Mouse (Mus musculus): ENCODE results near the gene Kif4. TPM values are rescaled to one million over a fixed set of nuclear protein-coding genes. Genes with fewer than 3 reads are reported as not detected.
A peak's percentile ranks its signal among the peaks of the same experiment; 100 is the strongest.

Kif4 gene
- 39.7 and 40.7 TPM in 2 replicates for polyA plus RNA-seq (2014; fragmentation: Nextera tagmentation; extraction: Ambion mirVana)

- Histone ChIP-seq H3K36me3 (ENCODE audit: control insufficient read depth, insufficient read depth, low read length) (no peaks in the 10 kb centered on the region), H3K9ac (ENCODE audit: low read depth, low read length) (peak within 1 kb of the TSS; percentile 69), H3K27ac (ENCODE audit: low read depth, low read length) (peak within 1 kb of the TSS; percentile 47), H3K4me1 (replicated peaks; ENCODE audit: control insufficient read depth, insufficient read depth, low read length) (no peaks in the 10 kb centered on the region), H3K4me3 (ENCODE audit: low read depth, low read length) (peak within 1 kb of the TSS; percentile 60), H3K27me3 (ENCODE audit: control insufficient read depth, insufficient read depth, low read length) (no peaks in the 10 kb centered on the region), H3K4me2 (replicated peaks; ENCODE audit: low read depth, low read length) (peak within 1 kb of the TSS; percentile 64), H3K9me3 (ENCODE audit: control insufficient read depth, low read length) (no peaks in the 10 kb centered on the region)
- WGBS: 25% methylated on average over 3 of the region's 3 CpGs
- ATAC-seq (ENCODE audit: low FRiP score): no peak
- no peak for DNase-seq (ENCODE audit: low spot score)
Observed at GRCm38 (mm10) chrX:100625546-100625801, at the start of gene Kif4. Gene Kif4 (plus strand): TSS chrX:100625737.

- Histone ChIP-seq H3K9ac (ENCODE audit: low read depth, low read length) (no peak within 1 kb of the TSS), H3K4me3 (ENCODE audit: low read depth, low read length) (no peak within 1 kb of the TSS), H3K4me2 (replicated peaks; ENCODE audit: low read depth, low read length) (no peak within 1 kb of the TSS), H3K4me1 (replicated peaks; ENCODE audit: control insufficient read depth, insufficient read depth, low read length) (no peaks in the 10 kb centered on the region), H3K36me3 (ENCODE audit: control insufficient read depth, insufficient read depth, low read length) (no peaks in the 10 kb centered on the region), H3K27ac (ENCODE audit: low read depth, low read length) (no peak within 1 kb of the TSS), H3K9me3 (ENCODE audit: control insufficient read depth, low read length) (no peaks in the 10 kb centered on the region), H3K27me3 (ENCODE audit: control insufficient read depth, insufficient read depth, low read length) (peaks cover 3% of the 10 kb centered on the region; the same call in 1 of the 2 replicates)
- no peak for DNase-seq (ENCODE audit: low spot score)
- WGBS: 70% methylated on average over 4 of the region's 4 CpGs
- no peak for ATAC-seq (ENCODE audit: low FRiP score)
Observed at GRCm38 (mm10) chrX:100594791-100595190, 30.7 kb upstream of the Kif4 start, which contains the start of gene P2ry4. Gene P2ry4 (minus strand): TSS chrX:100594869.

- Histone ChIP-seq H3K4me3 (ENCODE audit: low read depth, low read length) (no peak overlapping the region), H3K9ac (ENCODE audit: low read depth, low read length) (no peak overlapping the region), H3K4me1 (replicated peaks; ENCODE audit: control insufficient read depth, insufficient read depth, low read length) (no peaks in the 10 kb centered on the region), H3K27me3 (ENCODE audit: control insufficient read depth, insufficient read depth, low read length) (peaks cover 2% of the 10 kb centered on the region; the same call in 1 of the 2 replicates), H3K4me2 (replicated peaks; ENCODE audit: low read depth, low read length) (no peak overlapping the region), H3K36me3 (ENCODE audit: control insufficient read depth, insufficient read depth, low read length) (no peaks in the 10 kb centered on the region), H3K27ac (ENCODE audit: low read depth, low read length) (no peak overlapping the region), H3K9me3 (ENCODE audit: control insufficient read depth, low read length) (no peaks in the 10 kb centered on the region)
- DNase-seq (ENCODE audit: low spot score) (peak; percentile 35), ATAC-seq (ENCODE audit: low FRiP score) (no peak)
- 29% methylated on average over 5 of the region's 5 CpGs for WGBS
Observed at GRCm38 (mm10) chrX:100597439-100597838, 28.1 kb upstream of the Kif4 start.

- ATAC-seq (ENCODE audit: low FRiP score): no peak
- H3K4me3 ChIP-seq (ENCODE audit: low read depth, low read length): no peak overlapping the region
- DNase-seq (ENCODE audit: low spot score): no peak
- H3K27ac ChIP-seq (ENCODE audit: low read depth, low read length): no peak overlapping the region
- H3K27me3 ChIP-seq (ENCODE audit: control insufficient read depth, insufficient read depth, low read length): no peaks in the 10 kb centered on the region
- 66% methylated on average over 4 of the region's 4 CpGs for WGBS
- H3K4me2 ChIP-seq (replicated peaks; ENCODE audit: low read depth, low read length): no peak overlapping the region
- no peaks in the 10 kb centered on the region for H3K9me3 ChIP-seq (ENCODE audit: control insufficient read depth, low read length)
- no peaks in the 10 kb centered on the region for H3K4me1 ChIP-seq (replicated peaks; ENCODE audit: control insufficient read depth, insufficient read depth, low read length)
- H3K9ac ChIP-seq (ENCODE audit: low read depth, low read length): no peak overlapping the region
- H3K36me3 ChIP-seq (ENCODE audit: control insufficient read depth, insufficient read depth, low read length): no peaks in the 10 kb centered on the region
Observed at GRCm38 (mm10) chrX:100599755-100600154, 25.8 kb upstream of the Kif4 start.

- WGBS: 100% methylated on average over 1 of the region's 1 CpGs
Observed at GRCm38 (mm10) chrX:100605314-100605713, 20.2 kb upstream of the Kif4 start, which contains the start of gene Arr3. Gene Arr3 (plus strand): TSS chrX:100605497.

GRCm38 (mm10) chrX:100618488-100618887 is 7.0 kb upstream of the Kif4 start:
- Histone ChIP-seq H3K27me3 (ENCODE audit: control insufficient read depth, insufficient read depth, low read length) (peaks cover 3% of the 10 kb centered on the region; the same call in 1 of the 2 replicates), H3K9ac (ENCODE audit: low read depth, low read length) (no peak overlapping the region), H3K4me2 (replicated peaks; ENCODE audit: low read depth, low read length) (no peak overlapping the region), H3K4me3 (ENCODE audit: low read depth, low read length) (no peak overlapping the region), H3K36me3 (ENCODE audit: control insufficient read depth, insufficient read depth, low read length) (no peaks in the 10 kb centered on the region), H3K9me3 (ENCODE audit: control insufficient read depth, low read length) (no peaks in the 10 kb centered on the region), H3K4me1 (replicated peaks; ENCODE audit: control insufficient read depth, insufficient read depth, low read length) (no peaks in the 10 kb centered on the region), H3K27ac (ENCODE audit: low read depth, low read length) (no peak overlapping the region)
- 63% methylated on average over 3 of the region's 3 CpGs for WGBS
- no peak for DNase-seq (ENCODE audit: low spot score)
- no peak for ATAC-seq (ENCODE audit: low FRiP score)

More at GRCm38 (mm10) chrX:100605314-100605713, 20.2 kb upstream of the Kif4 start, which contains the start of gene Arr3:
- H3K4me1 ChIP-seq (replicated peaks; ENCODE audit: control insufficient read depth, insufficient read depth, low read length): no peaks in the 10 kb centered on the region
- H3K4me3 ChIP-seq (ENCODE audit: low read depth, low read length): no peak within 1 kb of the TSS
- H3K9ac ChIP-seq (ENCODE audit: low read depth, low read length): no peak within 1 kb of the TSS
- H3K9me3 ChIP-seq (ENCODE audit: control insufficient read depth, low read length): no peaks in the 10 kb centered on the region
- no peaks in the 10 kb centered on the region for H3K27me3 ChIP-seq (ENCODE audit: control insufficient read depth, insufficient read depth, low read length)
- no peak for DNase-seq (ENCODE audit: low spot score)
- H3K27ac ChIP-seq (ENCODE audit: low read depth, low read length): no peak within 1 kb of the TSS
- no peaks in the 10 kb centered on the region for H3K36me3 ChIP-seq (ENCODE audit: control insufficient read depth, insufficient read depth, low read length)
- ATAC-seq (ENCODE audit: low FRiP score): no peak
- H3K4me2 ChIP-seq (replicated peaks; ENCODE audit: low read depth, low read length): no peak within 1 kb of the TSS

- no peak overlapping the region for H3K4me2 ChIP-seq (replicated peaks; ENCODE audit: low read depth, low read length)
- H3K27me3 ChIP-seq (ENCODE audit: control insufficient read depth, insufficient read depth, low read length): peaks cover 3% of the 10 kb centered on the region; the same call in 1 of the 2 replicates
- DNase-seq (ENCODE audit: low spot score) (no peak), ATAC-seq (ENCODE audit: low FRiP score) (no peak)
- H3K27ac ChIP-seq (ENCODE audit: low read depth, low read length): no peak overlapping the region
- H3K4me3 ChIP-seq (ENCODE audit: low read depth, low read length): no peak overlapping the region
- H3K4me1 ChIP-seq (replicated peaks; ENCODE audit: control insufficient read depth, insufficient read depth, low read length): no peaks in the 10 kb centered on the region
- no peaks in the 10 kb centered on the region for H3K36me3 ChIP-seq (ENCODE audit: control insufficient read depth, insufficient read depth, low read length)
- 77% methylated on average over 2 of the region's 2 CpGs for WGBS
- H3K9me3 ChIP-seq (ENCODE audit: control insufficient read depth, low read length): no peaks in the 10 kb centered on the region
- no peak overlapping the region for H3K9ac ChIP-seq (ENCODE audit: low read depth, low read length)
Observed at GRCm38 (mm10) chrX:100621366-100621765, 4.2 kb upstream of the Kif4 start.

GRCm38 (mm10) chrX:100624242-100624641 is 1.3 kb upstream of the Kif4 start:
- H3K27ac ChIP-seq (ENCODE audit: low read depth, low read length): no peak overlapping the region
- H3K4me1 ChIP-seq (replicated peaks; ENCODE audit: control insufficient read depth, insufficient read depth, low read length): no peaks in the 10 kb centered on the region
- no peak for ATAC-seq (ENCODE audit: low FRiP score)
- no peak for DNase-seq (ENCODE audit: low spot score)
- WGBS: 93% methylated on average over 4 of the region's 4 CpGs
- no peaks in the 10 kb centered on the region for H3K9me3 ChIP-seq (ENCODE audit: control insufficient read depth, low read length)
- no peak overlapping the region for H3K4me2 ChIP-seq (replicated peaks; ENCODE audit: low read depth, low read length)
- no peaks in the 10 kb centered on the region for H3K36me3 ChIP-seq (ENCODE audit: control insufficient read depth, insufficient read depth, low read length)
- H3K27me3 ChIP-seq (ENCODE audit: control insufficient read depth, insufficient read depth, low read length): no peaks in the 10 kb centered on the region
- no peak overlapping the region for H3K9ac ChIP-seq (ENCODE audit: low read depth, low read length)
- no peak overlapping the region for H3K4me3 ChIP-seq (ENCODE audit: low read depth, low read length)

GRCm38 (mm10) chrX:100625146-100625545 is 391 bp upstream of the Kif4 start:
- Histone ChIP-seq H3K9ac (ENCODE audit: low read depth, low read length) (peak overlapping the region; percentile 57; the same call in 1 of the 2 replicates), H3K27me3 (ENCODE audit: control insufficient read depth, insufficient read depth, low read length) (no peaks in the 10 kb centered on the region), H3K9me3 (ENCODE audit: control insufficient read depth, low read length) (no peaks in the 10 kb centered on the region), H3K4me3 (ENCODE audit: low read depth, low read length) (peak overlapping the region; percentile 60), H3K27ac (ENCODE audit: low read depth, low read length) (no peak overlapping the region), H3K36me3 (ENCODE audit: control insufficient read depth, insufficient read depth, low read length) (no peaks in the 10 kb centered on the region), H3K4me1 (replicated peaks; ENCODE audit: control insufficient read depth, insufficient read depth, low read length) (no peaks in the 10 kb centered on the region), H3K4me2 (replicated peaks; ENCODE audit: low read depth, low read length) (peak overlapping the region; percentile 45)
- peak; percentile 13; the same call in 1 of the 2 replicates for ATAC-seq (ENCODE audit: low FRiP score)
- 43% methylated on average over 7 of the region's 7 CpGs for WGBS
- DNase-seq (ENCODE audit: low spot score): no peak

Data from hindbrain, embryonic 11.5 days (tissue).